22 mouse cellular contexts compared by ENCODE assay signal in genomic region chr1:57751781-57752180, GRCm38 (mm10). TPM values are rescaled to one million over a fixed set of nuclear protein-coding genes. Genes with fewer than 3 reads are reported as not detected.
DNase-seq lines count a peak whose midpoint lies in the region; ATAC-seq and TF ChIP-seq lines count a peak whose summit lies in the region.
"Had no signal": no experiment of that assay in that cellular context is flagged by ENCODE, and none has a peak within 500 bp of the region (broad histone marks: within the 10 kb centered on the region; RNA-seq: fewer than 3 reads in every experiment).

No protein-coding gene starts in this region.

- ATAC-seq in lung, embryonic 14.5 days (ENCODE audit: insufficient read depth) = 0 out of 2 replicates have a peak, but pooled peaks have one; percentile 21
- ATAC-seq: forebrain, postnatal 0 days; hindbrain, embryonic 16.5 days; intestine, embryonic 16.5 days; midbrain, embryonic 15.5 days had no signal

- H3K9ac ChIP-seq in heart, adult 2 months (ENCODE audit: low read depth, low read length) = no peak overlapping the region
- H3K9ac ChIP-seq in lung, embryonic 14.5 days = no peak overlapping the region
- H3K9ac ChIP-seq: forebrain, postnatal 0 days; limb, embryonic 12.5 days; midbrain, embryonic 15.5 days; neural tube, embryonic 13.5 days had no signal

- H3K36me3 ChIP-seq in heart, adult 2 months (ENCODE audit: control insufficient read depth, insufficient read depth, low read length) = no peaks in the 10 kb centered on the region
- no peaks in the 10 kb centered on the region for H3K36me3 ChIP-seq in lung, embryonic 14.5 days (ENCODE audit: insufficient read depth)
- H3K36me3 ChIP-seq: limb, embryonic 12.5 days; midbrain, embryonic 15.5 days; neural tube, embryonic 13.5 days had no signal

- peak; percentile 5 for DNase-seq in adrenal gland, postnatal 14 days
- no peak for DNase-seq in adrenal gland, postnatal 10 days
- DNase-seq in heart, adult 11 months = peak; percentile 27
- no peak for DNase-seq in heart, adult 2 months
- peak; percentile 70 for DNase-seq in lung, embryonic 14.5 days
- no peak for DNase-seq in lung, postnatal 25 days (ENCODE audit: low spot score)
- DNase-seq in MN1 (ENCODE audit: low spot score) = peak; percentile 6
- DNase-seq in urinary bladder, postnatal 25 days (ENCODE audit: low spot score) = no peak
- DNase-seq: cerebellum, adult 8-10 months; forebrain, postnatal 0 days; lung, adult 18-20 months; lung, postnatal 14 days had no signal

- H3K4me2 ChIP-seq in lung, embryonic 14.5 days = no peak overlapping the region
- H3K4me2 ChIP-seq: heart, embryonic 11.5 days; limb, embryonic 12.5 days; liver, embryonic 11.5 days; midbrain, embryonic 15.5 days; neural tube, embryonic 13.5 days had no signal

- H3K79me2 ChIP-seq in heart, adult 2 months (replicated peaks; ENCODE audit: control insufficient read depth, insufficient read depth, low read length) = no peaks in the 10 kb centered on the region

- no peak for TF ChIP-seq CTCF in heart, adult 2 months (IDR thresholded peaks at IDR 0.05)
- no peak for TF ChIP-seq CTCF in lung, embryonic 14.5 days (IDR thresholded peaks at IDR 0.05; ENCODE audit: low read depth)

- intact Hi-C loops in heart, adult 2 months (cut with DNase I) = no loop called here

- H3K9me3 ChIP-seq in lung, embryonic 14.5 days (ENCODE audit: low read depth, low read length) = no peaks in the 10 kb centered on the region
- H3K9me3 ChIP-seq: limb, embryonic 12.5 days; midbrain, embryonic 15.5 days; neural tube, embryonic 13.5 days had no signal

- H3K27me3 ChIP-seq in heart, adult 2 months (ENCODE audit: control insufficient read depth, insufficient read depth, low read length) = no peaks in the 10 kb centered on the region
- H3K27me3 ChIP-seq in lung, embryonic 14.5 days (ENCODE audit: insufficient read depth, low read length) = no peaks in the 10 kb centered on the region
- H3K27me3 ChIP-seq: limb, embryonic 12.5 days; midbrain, embryonic 15.5 days; neural tube, embryonic 13.5 days had no signal

- 37% methylated on average over 3 of the region's 3 CpGs for WGBS in heart, adult 2 months
- 41% methylated on average over 3 of the region's 3 CpGs for WGBS in lung, embryonic 14.5 days

- no peak overlapping the region for H3K27ac ChIP-seq in heart, adult 2 months
- no peak overlapping the region for H3K27ac ChIP-seq in lung, embryonic 14.5 days (ENCODE audit: low read depth)
- H3K27ac ChIP-seq: limb, embryonic 12.5 days; midbrain, embryonic 15.5 days; neural tube, embryonic 13.5 days had no signal

- no peak for TF ChIP-seq EP300 in heart, adult 2 months (IDR thresholded peaks at IDR 0.05; ENCODE audit: insufficient read depth, low read depth, low read length)

- no peak overlapping the region for H3K4me3 ChIP-seq in heart, adult 2 months
- H3K4me3 ChIP-seq in lung, embryonic 14.5 days (ENCODE audit: low read depth, low read length) = no peak overlapping the region
- H3K4me3 ChIP-seq: limb, embryonic 12.5 days; midbrain, embryonic 15.5 days; myocyte; neural tube, embryonic 13.5 days had no signal

- no peaks in the 10 kb centered on the region for H3K4me1 ChIP-seq in heart, adult 2 months (ENCODE audit: control insufficient read depth, insufficient read depth, low read length)
- H3K4me1 ChIP-seq in lung, embryonic 14.5 days (ENCODE audit: insufficient read depth) = no peaks in the 10 kb centered on the region
- H3K4me1 ChIP-seq: limb, embryonic 12.5 days; midbrain, embryonic 15.5 days had no signal

- TF ChIP-seq POLR2A in heart, adult 2 months (IDR thresholded peaks at IDR 0.05; ENCODE audit: insufficient read depth, low read depth, low read length) = no peak

RNA-seq across cellular contexts. Expression of gene Spats2l, which starts 22.2 kb away (rescaled TPM):
- total RNA-seq in adrenal gland, postnatal 14 days (2021) = 6.6 and 8.3 TPM in 2 replicates
- total RNA-seq in adrenal gland, postnatal 10 days (2021) = 10 to 100 TPM; 10.3 to 15.9 TPM
- total RNA-seq in heart, adult 2 months (2021) = 1 to 10 TPM; 6.1 to 7.2 TPM
- polyA plus RNA-seq in heart, adult 2 months (2012; rRNA removed) = 5.1 and 6.7 TPM in 2 replicates
- polyA plus RNA-seq in lung, embryonic 14.5 days (2014; fragmentation: Nextera tagmentation; extraction: Ambion mirVana) = 81.2 and 81.9 TPM in 2 replicates
- total RNA-seq: hematopoietic stem cell, adult 5-6 weeks; megakaryocyte, adult 5-6 weeks had no signal

Comparison
In these comparisons a context has a peak if more than half of its experiments do, and no peak if none do; other contexts are left out.
1. DNase-seq: peak in adrenal gland, postnatal 14 days (single experiment), heart, adult 11 months (single experiment), lung, embryonic 14.5 days (single experiment) and MN1 (single experiment); none in adrenal gland, postnatal 10 days (single experiment), heart, adult 2 months (0 of 2), lung, postnatal 25 days (single experiment) and urinary bladder, postnatal 25 days (single experiment).